In the genomic region with DNA sequence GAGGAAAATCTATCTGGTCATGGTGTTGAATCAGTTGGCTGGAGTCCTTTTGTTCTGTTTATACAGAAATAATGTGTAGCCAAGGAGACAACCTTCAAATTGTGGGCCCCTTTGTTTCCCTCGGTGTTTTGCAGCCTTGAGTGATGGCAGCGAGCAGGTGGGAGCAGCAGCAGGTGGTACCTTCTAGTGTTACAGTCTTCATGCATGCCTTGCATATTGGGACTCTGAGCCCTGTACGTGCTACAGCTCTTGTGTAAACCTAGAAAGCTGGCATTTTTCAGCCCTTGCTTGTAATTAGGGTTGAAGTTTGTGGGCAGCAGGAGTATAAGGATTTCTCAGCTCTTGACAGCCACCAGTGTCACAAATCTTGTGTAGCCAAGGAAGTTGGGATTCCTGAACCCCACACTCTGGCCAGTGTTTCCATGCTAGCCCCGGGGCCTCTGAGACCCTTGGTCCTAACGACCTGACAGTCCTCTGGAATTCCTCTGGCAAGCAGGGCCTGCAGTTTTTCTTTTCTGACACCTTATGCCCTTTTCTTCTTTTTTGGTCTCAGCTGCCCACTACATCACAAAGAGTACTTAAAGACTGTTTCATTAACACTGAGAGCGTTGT, we compare ENCODE assay signal across 10 mouse cellular contexts. TPM values are rescaled to one million over a fixed set of nuclear protein-coding genes. Genes with fewer than 3 reads are reported as not detected.
DNase-seq lines count a peak whose midpoint lies in the region; ATAC-seq lines count a peak whose summit lies in the region.
"Had no signal": no experiment of that assay in that cellular context is flagged by ENCODE, and none has a peak within 500 bp of the region (broad histone marks: within the 10 kb centered on the region; RNA-seq: fewer than 3 reads in every experiment).

No protein-coding gene starts in this region.

- 26% methylated on average over 6 of the region's 6 CpGs for WGBS in kidney, embryonic 15.5 days
- 22% methylated on average over 6 of the region's 6 CpGs for WGBS in midbrain, embryonic 16.5 days

- peak; percentile 88 for ATAC-seq in kidney, embryonic 15.5 days (replicated peaks; ENCODE audit: low FRiP score)
- ATAC-seq in midbrain, embryonic 16.5 days, result peak; percentile 37; the same call in 1 of the 2 replicates

- peaks cover 31% of the 10 kb centered on the region for H3K4me1 ChIP-seq in kidney, embryonic 15.5 days
- peaks cover 18% of the 10 kb centered on the region for H3K4me1 ChIP-seq in midbrain, embryonic 16.5 days (ENCODE audit: control insufficient read depth, insufficient read depth, low read length)

- no peaks in the 10 kb centered on the region for H3K36me3 ChIP-seq in kidney, embryonic 15.5 days
- no peaks in the 10 kb centered on the region for H3K36me3 ChIP-seq in midbrain, embryonic 16.5 days (ENCODE audit: control insufficient read depth, insufficient read depth, low read length)

- H3K27me3 ChIP-seq in kidney, embryonic 15.5 days, result no peaks in the 10 kb centered on the region
- no peaks in the 10 kb centered on the region for H3K27me3 ChIP-seq in midbrain, embryonic 16.5 days (ENCODE audit: control insufficient read depth, insufficient read depth, low read depth, low read length)

- no peak for DNase-seq in kidney, postnatal 25 days
- DNase-seq in embryo, embryonic 11 days, result peak; percentile 74
- peak; percentile 82 for DNase-seq in forelimb bud, embryonic 11.5 days (ENCODE audit: low read depth, low spot score)
- DNase-seq in urinary bladder, postnatal 10 days (ENCODE audit: low spot score), result no peak
- DNase-seq in left cerebral cortex, adult 8-10 months (ENCODE audit: low spot score in 2 of 2), result no peak
- DNase-seq in cerebellum, postnatal 36 days, result no peak
- DNase-seq: cerebellum, adult 8-10 months had no signal

- H3K9me3 ChIP-seq in kidney, embryonic 15.5 days (replicated peaks), result no peaks in the 10 kb centered on the region
- no peaks in the 10 kb centered on the region for H3K9me3 ChIP-seq in midbrain, embryonic 16.5 days (replicated peaks; ENCODE audit: control insufficient read depth, low read length, poor library complexity, severe bottlenecking)

- H3K27ac ChIP-seq in kidney, embryonic 15.5 days, result peak overlapping the region; percentile 83
- H3K27ac ChIP-seq in midbrain, embryonic 16.5 days (ENCODE audit: low read length), result peak overlapping the region; percentile 28; the same call in 1 of the 2 replicates
- H3K27ac ChIP-seq: liver, embryonic 14.5 days had no signal

- H3K9ac ChIP-seq in kidney, embryonic 15.5 days, result no peak overlapping the region
- no peak overlapping the region for H3K9ac ChIP-seq in midbrain, embryonic 16.5 days (ENCODE audit: low read depth, low read length)
- H3K9ac ChIP-seq: liver, embryonic 14.5 days had no signal

- H3K4me2 ChIP-seq in kidney, embryonic 15.5 days, result no peak overlapping the region
- H3K4me2 ChIP-seq in midbrain, embryonic 16.5 days (ENCODE audit: low read length), result no peak overlapping the region

- no peak overlapping the region for H3K4me3 ChIP-seq in kidney, embryonic 15.5 days (replicated peaks)
- no peak overlapping the region for H3K4me3 ChIP-seq in midbrain, embryonic 16.5 days (ENCODE audit: low read depth, low read length)

RNA-seq across cellular contexts. Expression of gene Ddc, which starts 42.8 kb away (rescaled TPM):
- polyA plus RNA-seq in kidney, embryonic 15.5 days (2015; fragmentation: Nextera tagmentation; extraction: Ambion mirVana), result 14.3 and 15.4 TPM in 2 replicates
- polyA plus RNA-seq in midbrain, embryonic 16.5 days (2015; fragmentation: Nextera tagmentation; extraction: Ambion mirVana), result 18.4 and 21.7 TPM in 2 replicates
- 1 to 10 TPM; 6.6 to 8.9 (median 7.8) TPM for total RNA-seq in left cerebral cortex, adult 8-10 months (2022)

RNA-seq across cellular contexts. Expression of gene Fignl1, which starts 46.4 kb away (rescaled TPM):
- polyA plus RNA-seq in kidney, embryonic 15.5 days (2015; fragmentation: Nextera tagmentation; extraction: Ambion mirVana), result 66.0 and 70.0 TPM in 2 replicates
- polyA plus RNA-seq in midbrain, embryonic 16.5 days (2015; fragmentation: Nextera tagmentation; extraction: Ambion mirVana), result 7.1 and 8.7 TPM in 2 replicates
- total RNA-seq in left cerebral cortex, adult 8-10 months (2022), result under 1 TPM; 0.67 to 0.89 (median 0.85) TPM

Comparison
In these comparisons a context has a peak if more than half of its experiments do, and no peak if none do; other contexts are left out.
1. DNase-seq: peak in embryo, embryonic 11 days (single experiment) and forelimb bud, embryonic 11.5 days (single experiment); none in kidney, postnatal 25 days (0 of 2), urinary bladder, postnatal 10 days (single experiment), left cerebral cortex, adult 8-10 months (0 of 2) and cerebellum, postnatal 36 days (0 of 2).